Mouse (Mus musculus) neutrophil, adult 5-6 weeks (primary cell): ENCODE data around the gene Dgka. TPM values are rescaled to one million over a fixed set of nuclear protein-coding genes. Genes with fewer than 3 reads are reported as not detected.

ENCODE experiments used
- ATAC-seq: fragments of 151-379, 151-347 bp; 2 replicates; pipeline ENCODE4 v1.8.0; 2017; ENCODE audit warnings: mild to moderate bottlenecking, moderate TSS enrichment; ENCODE audit not compliant: insufficient number of reproducible peaks, poor library complexity, low FRiP score, severe bottlenecking; ENCODE audit errors: extremely low read depth
- total RNA-seq: library from RNA; stranded (forward); fragments of 200-1000 nt; gene quantifications from 2 replicates; pipeline ENCODE4 v1.2.3, GENCODE M21; 2017

Gene Dgka
- total RNA-seq, 1 experiment from 2014 or later, result 264 TPM

- peak; percentile 10; the same call in 1 of the 2 replicates for ATAC-seq
Measured at GRCm38 (mm10) chr10:128695411-128695991, 49.2 kb downstream of the Dgka start.

- peak; percentile 42; the same call in 1 of the 2 replicates for ATAC-seq
Measured at GRCm38 (mm10) chr10:128674469-128675008, 70.1 kb downstream of the Dgka start.

GRCm38 (mm10) chr10:128673763-128674468 lies 70.7 kb downstream of the Dgka start, which contains the start of gene Suox:
Gene Suox (minus strand): TSS chr10:128674073.
- peak; percentile 73 for ATAC-seq

GRCm38 (mm10) chr10:128671148-128671547 lies 73.5 kb downstream of the Dgka start:
- no peak for ATAC-seq

Other genes starting within 250 kb of the Dgka start
- gene Myl6b, start 246.2 kb downstream of the Dgka start, total RNA-seq, result 0.58 and 2.0 TPM in 2 replicates
- gene Esyt1, start 219.0 kb downstream of the Dgka start, total RNA-seq, result 158 and 160 TPM in 2 replicates
- gene Zc3h10, start 197.1 kb downstream of the Dgka start, total RNA-seq, result 36.2 and 37.9 TPM in 2 replicates
- gene Rpl41, start 195.6 kb downstream of the Dgka start, total RNA-seq, result 1,707 and 2,029 TPM in 2 replicates
- 47.6 and 55.1 TPM in 2 replicates for gene Pa2g4, start 178.9 kb downstream of the Dgka start, total RNA-seq
- gene Erbb3, start 155.2 kb downstream of the Dgka start, total RNA-seq, result 1.3 and 1.6 TPM in 2 replicates
- gene Rps26, start 118.1 kb downstream of the Dgka start, total RNA-seq, result 404 and 420 TPM in 2 replicates
- 0.35 TPM in 1 of 2 replicates, not detected in the other for gene Ikzf4, start 98.9 kb downstream of the Dgka start, total RNA-seq
- 4.3 and 6.2 TPM in 2 replicates for gene Suox, start 70.8 kb downstream of the Dgka start, total RNA-seq
- 129 and 132 TPM in 2 replicates for gene Rab5b, start 48.6 kb downstream of the Dgka start, total RNA-seq
- not detected in 2 replicates for gene Pmel, start 40.7 kb downstream of the Dgka start, total RNA-seq
- 38.6 and 40.6 TPM in 2 replicates for gene Cdk2, start 39.8 kb downstream of the Dgka start, total RNA-seq
- gene Pym1, start 3.0 kb upstream of the Dgka start, total RNA-seq, result 56.3 and 57.8 TPM in 2 replicates
- gene Mmp19, start 46.1 kb upstream of the Dgka start, total RNA-seq, result 4.2 and 4.4 TPM in 2 replicates
- gene Dnajc14, start 59.2 kb upstream of the Dgka start, total RNA-seq, result 77.7 and 87.9 TPM in 2 replicates
- 7.9 and 8.0 TPM in 2 replicates for gene Tmem198b, start 59.5 kb upstream of the Dgka start, total RNA-seq
- gene Sarnp, start 72.5 kb upstream of the Dgka start, total RNA-seq, result 77.9 and 106 TPM in 2 replicates
- 20.0 TPM in 2 replicates for gene Ormdl2, start 76.8 kb upstream of the Dgka start, total RNA-seq
- gene Gdf11, start 146.9 kb upstream of the Dgka start, total RNA-seq, result 19.9 and 22.1 TPM in 2 replicates
- gene Cd63, start 156.1 kb upstream of the Dgka start, total RNA-seq, result 22.8 and 30.5 TPM in 2 replicates
- 7.4 and 9.5 TPM in 2 replicates for gene Rdh5, start 178.0 kb upstream of the Dgka start, total RNA-seq
- 58.3 and 85.6 TPM in 2 replicates for gene Bloc1s1, start 179.2 kb upstream of the Dgka start, total RNA-seq
- 0.25 and 0.35 TPM in 2 replicates for gene Itga7, start 189.0 kb upstream of the Dgka start, total RNA-seq
- not detected in 2 replicates for gene Mettl7b, start 216.1 kb upstream of the Dgka start, total RNA-seq
- gene Olfr9, start 244.6 kb upstream of the Dgka start, total RNA-seq, result 0.12 TPM in 1 of 2 replicates, not detected in the other